Mouse (Mus musculus): ENCODE data around the gene Arhgap1.

- TF ChIP-seq TAL1 (conservative IDR thresholded peaks at IDR 0.05; ENCODE audit: low read depth, low read length) = no peak
- no peak for TF ChIP-seq CTCF (IDR thresholded peaks at IDR 0.05; ENCODE audit: low read depth, low read length)
Observed at GRCm38 (mm10) chr2:91708361-91708760, 58.7 kb downstream of the Arhgap1 start.

Measured in G1E (cell line).